Mouse (Mus musculus) liver, adult 2 months (tissue): ENCODE measurements around the gene Lama5.

Experiments used
- CTCF ChIP-seq: fragments of 200-500 bp; IDR thresholded peaks from 2 replicates; pipeline ENCODE4 v1.5.1; 2011; ENCODE audit warnings: low read depth, low read length, control low read depth
- POLR2A ChIP-seq: fragments of 200-500 bp; IDR thresholded peaks from 2 replicates; pipeline ENCODE4 v1.6.1; 2011; ENCODE audit warnings: low read length, control low read depth; ENCODE audit not compliant: insufficient read depth; ENCODE audit errors: extremely low read depth

DNA sequence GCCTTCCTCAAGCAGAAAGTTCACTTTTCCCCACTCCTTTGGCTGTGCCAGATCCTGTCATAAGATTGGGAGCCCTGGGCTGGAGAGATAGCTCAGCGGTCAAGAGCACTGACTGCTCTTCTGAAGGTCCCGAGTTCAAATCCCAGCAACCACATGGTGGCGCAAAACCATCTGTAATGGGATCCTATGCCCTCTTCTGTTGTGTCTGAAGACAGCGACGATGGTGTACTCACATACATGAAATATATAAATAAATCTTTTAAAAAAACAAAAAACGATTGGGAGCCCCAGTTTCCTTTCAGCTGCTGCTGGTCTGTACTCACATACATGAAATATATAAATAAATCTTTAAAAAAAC lies 40.9 kb downstream of the Lama5 start:
- TF ChIP-seq CTCF = no peak
- no peak for TF ChIP-seq POLR2A
